Mouse (Mus musculus) gastrocnemius, postnatal 10 days (tissue): ENCODE data around the gene Narfl. TPM values are rescaled to one million over a fixed set of nuclear protein-coding genes. Genes with fewer than 3 reads are reported as not detected.

ENCODE experiments used
- DNase-seq: peaks from one replicate; pipeline ENCODE4 v3.0.0; 2021; ENCODE audit warnings: mixed read lengths
- microRNA-seq, 2 experiments: library from miRNA; unstranded; fragments of <30 nt; microRNA quantifications; one replicate each; pipeline ENCODE4 v1.2.0; 2021
- total RNA-seq, 2 experiments: library from RNA; stranded (reverse); gene quantifications; 2 replicates each; pipeline ENCODE4 v1.2.3; 2021

Narfl gene
- total RNA-seq, 2 experiments from 2014 or later: 24.3 to 28.4 TPM

DNA sequence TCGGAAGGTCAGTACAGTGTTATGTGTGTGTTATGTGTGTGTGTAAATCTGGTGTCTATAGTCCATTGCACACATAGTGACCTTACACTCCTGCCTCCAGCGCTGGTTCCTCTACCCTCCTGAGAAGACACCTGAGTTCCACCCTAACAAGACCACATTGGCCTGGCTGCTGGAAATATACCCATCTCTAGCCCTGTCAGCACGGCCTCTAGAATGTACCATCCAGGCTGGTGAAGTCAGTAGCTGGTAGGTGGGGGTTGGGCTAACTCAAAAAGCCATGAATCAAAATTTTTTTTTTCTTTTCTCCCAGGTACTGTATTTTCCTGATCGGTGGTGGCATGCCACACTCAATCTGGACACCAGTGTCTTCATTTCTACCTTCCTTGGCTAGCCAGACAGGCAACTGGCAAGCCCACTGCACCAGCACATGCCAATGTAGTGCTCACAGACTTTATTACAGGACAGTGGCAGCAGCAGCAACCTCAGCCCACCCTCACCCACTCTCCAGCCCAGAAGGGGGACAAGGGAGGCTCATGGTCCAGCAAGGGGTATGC lies 56.7 kb downstream of the Narfl start:
- DNase-seq: no peak

DNA sequence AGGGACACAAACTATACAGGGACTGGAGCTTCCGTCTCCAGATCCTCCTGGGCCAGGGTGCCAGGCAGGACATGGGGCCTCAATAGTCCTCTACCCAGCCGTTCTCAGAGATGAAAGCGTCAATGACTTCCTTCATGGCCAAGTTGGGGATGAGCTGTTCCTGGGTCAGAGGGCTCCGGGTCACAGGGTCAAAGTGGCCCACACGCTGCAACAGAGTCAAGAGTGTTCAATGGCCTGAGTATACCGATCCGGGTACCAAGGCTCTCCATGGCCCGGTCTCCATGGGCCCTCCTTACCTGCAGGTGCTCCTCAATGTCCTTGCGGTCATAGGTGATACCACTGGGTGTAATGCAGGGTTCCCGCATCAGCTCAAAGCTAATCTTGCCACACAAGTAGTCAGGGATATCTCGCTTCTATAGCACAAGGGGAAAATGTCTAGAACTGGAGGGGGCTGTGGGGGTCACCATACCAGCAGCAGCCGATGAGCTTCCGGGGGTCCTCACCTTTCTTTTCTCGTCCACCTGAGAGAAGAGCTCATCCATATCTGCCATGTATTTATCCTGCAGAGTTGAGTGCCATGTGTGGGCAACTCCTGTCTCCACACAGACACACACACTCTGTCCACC lies 57.3 kb downstream of the Narfl start:
- no peak for DNase-seq

DNA sequence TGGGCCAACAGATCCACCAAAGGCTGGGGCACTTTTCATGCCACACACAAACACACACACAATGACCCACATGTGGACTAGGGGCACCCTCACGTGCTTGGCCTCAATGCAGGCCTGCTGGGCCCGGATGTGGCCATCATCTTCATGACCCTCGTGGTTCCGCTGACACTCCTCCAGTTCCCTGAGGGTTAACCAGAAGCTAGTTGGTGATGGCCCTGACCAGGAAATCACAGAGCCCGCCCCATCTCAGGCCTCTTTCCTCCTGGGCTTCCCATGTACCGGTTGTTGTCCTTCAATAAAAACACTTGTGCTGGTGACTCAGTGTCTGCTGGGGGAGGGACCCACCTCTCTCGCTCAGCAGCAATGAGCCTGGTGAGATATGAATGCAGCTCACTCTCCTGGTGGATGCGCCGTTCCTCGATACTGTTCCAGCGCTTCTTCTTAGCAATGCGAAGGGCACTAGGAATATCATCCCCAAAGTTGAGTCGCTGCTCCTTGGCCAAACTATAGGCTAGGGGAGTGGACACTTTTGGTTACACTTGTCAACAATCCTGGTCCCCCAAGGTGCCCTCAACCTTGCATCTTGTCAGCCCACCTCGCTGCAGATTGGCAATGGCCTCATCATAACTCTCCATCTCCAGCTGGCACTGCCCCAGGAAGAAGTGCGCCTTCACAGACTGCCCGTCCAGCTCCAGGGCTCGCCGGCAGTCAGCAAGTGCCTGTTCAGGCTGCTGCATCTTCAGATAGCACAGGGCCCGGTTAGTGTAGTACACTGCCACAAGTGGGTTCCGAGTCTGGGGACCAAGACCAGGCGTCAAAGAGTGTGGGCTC lies 58.1 kb downstream of the Narfl start:
- DNase-seq: peak; percentile 48

DNA sequence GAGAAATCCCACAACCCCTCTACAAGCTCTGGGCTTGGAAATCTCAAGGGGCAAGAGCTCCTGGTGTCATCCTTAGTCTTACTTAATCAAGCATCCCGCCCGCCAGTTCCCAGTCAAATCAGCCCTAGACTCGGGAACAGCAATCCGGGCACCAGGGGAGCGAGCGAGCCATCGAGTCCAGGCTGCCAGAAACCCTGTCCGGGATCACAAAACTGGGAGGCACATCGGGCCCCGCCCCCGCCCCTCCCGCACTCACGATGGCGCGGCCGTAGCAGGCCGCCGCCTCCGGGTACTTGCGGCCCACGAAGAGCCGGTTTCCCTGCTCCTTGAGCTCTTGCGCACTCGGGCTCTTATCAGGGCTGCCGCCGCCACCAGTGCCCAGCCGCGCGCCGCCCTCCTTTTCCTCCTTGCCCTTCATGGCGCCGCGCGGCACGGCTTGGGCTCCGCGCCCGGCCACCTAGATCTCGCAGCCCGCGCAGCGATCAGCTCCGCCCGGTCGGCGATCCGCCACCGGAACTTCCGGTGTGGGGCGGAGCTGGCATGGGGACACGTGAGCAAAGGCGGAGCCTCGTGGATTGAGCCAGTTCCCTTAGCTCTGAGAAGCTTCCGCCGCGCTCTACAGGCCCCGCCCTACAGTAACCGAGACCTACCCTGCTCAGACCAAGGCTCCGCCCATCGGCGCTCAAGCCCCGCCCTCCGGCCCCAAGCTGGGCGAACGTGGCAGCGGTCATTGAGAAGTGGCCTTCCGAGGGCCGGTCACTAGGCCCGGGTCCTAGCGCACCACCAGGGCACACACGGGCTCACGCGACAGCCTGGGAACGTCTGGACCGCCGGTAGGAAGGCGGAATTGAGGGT lies 59.1 kb downstream of the Narfl start:
- DNase-seq: peak; percentile 100

Small RNA genes lying within 50 kb of the gene (microRNA-seq; reads per million reads assigned to microRNA genes)
- gene Gm25083 (0 reads per million in 2 experiments), gene Mir3082 (0.95 to 1.3 reads per million in 2 experiments), gene Mir6966 (0 to 0.32 reads per million in 2 experiments)

Other genes starting within 250 kb of the Narfl start
- 10 to 100 TPM; 15.2 to 20.2 TPM for gene Sox8, start 203.1 kb upstream of the Narfl start, total RNA-seq
- gene Lmf1, start 194.7 kb upstream of the Narfl start, total RNA-seq: 10 to 100 TPM; 11.5 to 14.5 TPM
- gene Gng13, start 56.6 kb upstream of the Narfl start, total RNA-seq: not detected
- gene Chtf18, start 46.4 kb upstream of the Narfl start, total RNA-seq: 1 to 10 TPM; 3.2 to 4.3 TPM
- gene Rpusd1, start 46.1 kb upstream of the Narfl start, total RNA-seq: 1 to 10 TPM; 3.8 to 5.6 TPM
- not detected for gene Mslnl, start 37.7 kb upstream of the Narfl start, total RNA-seq
- gene Msln, start 19.4 kb upstream of the Narfl start, total RNA-seq: under 1 TPM; 0.65 to 0.80 TPM
- gene Haghl, start 11.9 kb downstream of the Narfl start, total RNA-seq: 10 to 100 TPM; 16.8 to 22.2 TPM
- gene Ccdc78, start 12.8 kb downstream of the Narfl start, total RNA-seq: not detected
- 10 to 100 TPM; 38.3 to 39.4 TPM for gene Fam173a, start 19.1 kb downstream of the Narfl start, total RNA-seq
- not detected for gene AC134908.4, start 21.9 kb downstream of the Narfl start, total RNA-seq
- gene Metrn, start 23.4 kb downstream of the Narfl start, total RNA-seq: 10 to 100 TPM; 51.5 to 57.4 TPM
- gene Fbxl16, start 35.3 kb downstream of the Narfl start, total RNA-seq: 1 to 10 TPM; 2.1 to 2.3 TPM
- gene Wdr24, start 49.9 kb downstream of the Narfl start, total RNA-seq: 10 to 100 TPM in 1 of 2 experiments, 1 to 10 TPM in 1; 10.0 to 10.8 TPM
- gene Jmjd8, start 55.1 kb downstream of the Narfl start, total RNA-seq: 10 to 100 TPM; 22.1 to 25.8 TPM
- 10 to 100 TPM; 95.7 to 99.9 TPM for gene Stub1, start 59.6 kb downstream of the Narfl start, total RNA-seq
- 10 to 100 TPM in 1 of 2 experiments, 1 to 10 TPM in 1; 9.8 to 10.9 TPM for gene Rhbdl1, start 63.5 kb downstream of the Narfl start, total RNA-seq
- 1 to 10 TPM; 5.8 to 7.3 TPM for gene Gm20683, start 68.0 kb downstream of the Narfl start, total RNA-seq
- gene Rhot2, start 71.1 kb downstream of the Narfl start, total RNA-seq: 10 to 100 TPM; 36.8 TPM
- gene Wdr90, start 87.7 kb downstream of the Narfl start, total RNA-seq: 1 to 10 TPM; 3.3 to 5.2 TPM
- 10 to 100 TPM; 57.9 to 61.8 TPM for gene Mcrip2, start 95.0 kb downstream of the Narfl start, total RNA-seq
- 10 to 100 TPM; 20.7 to 23.1 TPM for gene Mettl26, start 101.3 kb downstream of the Narfl start, total RNA-seq
- 1 to 10 TPM in 1 of 2 experiments, under 1 TPM in 1; 0.78 to 1.1 TPM for gene Wfikkn1, start 107.1 kb downstream of the Narfl start, total RNA-seq
- 10 to 100 TPM in 1 of 2 experiments, 1 to 10 TPM in 1; 9.3 to 12.6 TPM for gene Rab40c, start 146.0 kb downstream of the Narfl start, total RNA-seq
- 10 to 100 TPM; 38.4 to 39.1 TPM for gene Pigq, start 171.2 kb downstream of the Narfl start, total RNA-seq
- gene Nhlrc4, start 171.2 kb downstream of the Narfl start, total RNA-seq: not detected
- not detected for gene A930017K11Rik, start 178.8 kb downstream of the Narfl start, total RNA-seq
- 1 to 10 TPM; 6.7 to 8.6 TPM for gene Capn15, start 212.0 kb downstream of the Narfl start, total RNA-seq